Mouse (Mus musculus) MEL (cell line): Measurements from ENCODE around the gene Gm20662. TPM values are rescaled to one million over a fixed set of nuclear protein-coding genes. Genes with fewer than 3 reads are reported as not detected.

Experiments
- DNase-seq: peaks from one replicate; pipeline ENCODE4 v3.0.0; 2011; ENCODE audit warnings: low read depth, low spot score
- H3K27ac ChIP-seq: 2 replicates; pipeline ENCODE4 v1.5.1; 2012; ENCODE audit warnings: low read depth, mild to moderate bottlenecking, control low read depth, low read length, moderate library complexity; ENCODE audit not compliant: control insufficient read depth
- H3K27me3 ChIP-seq, 2 experiments: fragments of 150-350 bp in 1 of 2; sonication (generic) in 1 of 2; 2 replicates each; pipeline ENCODE4 v1.6.1; 2012; ENCODE audit warnings: low read length in 2 of 2, mild to moderate bottlenecking in 2 of 2, improper control_type of control experiment in 1 of 2, moderate library complexity in 1 of 2; ENCODE audit not compliant: insufficient read depth in 2 of 2, control insufficient read depth in 1 of 2
- H3K36me3 ChIP-seq, 2 experiments: 2 replicates each; pipeline ENCODE4 v1.6.1; 2012 to 2014; ENCODE audit warnings: low read length in 2 of 2, improper control_type of control experiment in 1 of 2, inconsistent platforms in 1 of 2, mild to moderate bottlenecking in 1 of 2; ENCODE audit not compliant: insufficient read depth in 2 of 2, control insufficient read depth in 1 of 2
- H3K4me1 ChIP-seq, 2 experiments: fragments of 150-350 bp in 1 of 2; sonication (generic) in 1 of 2; 2 replicates each; pipeline ENCODE4 v1.6.1; 2012; ENCODE audit warnings: low read length in 2 of 2, improper control_type of control experiment in 1 of 2, mild to moderate bottlenecking in 1 of 2; ENCODE audit not compliant: insufficient read depth in 2 of 2, control insufficient read depth in 1 of 2
- H3K4me3 ChIP-seq, 2 experiments: fragments of 150-350 bp in 1 of 2; sonication (generic) in 1 of 2; 2 replicates each; pipeline ENCODE4 v1.5.1; 2012; ENCODE audit warnings: low read depth in 2 of 2, low read length in 2 of 2, mild to moderate bottlenecking in 2 of 2, moderate library complexity in 2 of 2, control low read depth in 1 of 2, improper control_type of control experiment in 1 of 2; ENCODE audit not compliant: control insufficient read depth in 1 of 2, insufficient read depth in 1 of 2
- H3K79me2 ChIP-seq: 2 replicates; pipeline ENCODE4 v1.6.1; 2012; ENCODE audit warnings: mild to moderate bottlenecking, low read length, moderate library complexity; ENCODE audit not compliant: control insufficient read depth, poor library complexity, insufficient read depth
- H3K9ac ChIP-seq: 2 replicates; pipeline ENCODE4 v1.6.1; 2012; ENCODE audit warnings: low read depth, mild to moderate bottlenecking, control low read depth, low read length, moderate library complexity; ENCODE audit not compliant: control insufficient read depth, poor library complexity, severe bottlenecking
- H3K9me3 ChIP-seq: fragments of 150-350 bp; sonication (generic); replicated peaks from 2 replicates; pipeline ENCODE4 v1.6.1; 2012; ENCODE audit warnings: mild to moderate bottlenecking, low read length, improper control_type of control experiment, moderate library complexity; ENCODE audit not compliant: insufficient read depth
- BHLHE40 ChIP-seq: IDR thresholded peaks from 2 replicates; pipeline ENCODE4 v1.6.1; 2012; ENCODE audit warnings: low read depth, mild to moderate bottlenecking, inconsistent platforms, low read length, improper control_type of control experiment, borderline replicate concordance
- CHD1 ChIP-seq: IDR thresholded peaks from 2 replicates; pipeline ENCODE4 v1.6.1; 2012; ENCODE audit warnings: low read depth, mild to moderate bottlenecking, inconsistent platforms, low read length, improper control_type of control experiment
- CTCF ChIP-seq, 3 experiments: IDR thresholded peaks in 2 of 3; conservative IDR thresholded peaks in 1 of 3; 2 replicates each; pipeline ENCODE4 v1.5.1; 2011 to 2012; ENCODE audit warnings: low read length in 3 of 3, low read depth in 2 of 3, mild to moderate bottlenecking in 2 of 3, improper control_type of control experiment in 1 of 3, inconsistent platforms in 1 of 3, mixed read lengths in 1 of 3, moderate library complexity in 1 of 3; ENCODE audit not compliant: control insufficient read depth in 1 of 3, insufficient read depth in 1 of 3, poor library complexity in 1 of 3, severe bottlenecking in 1 of 3
- E2F4 ChIP-seq: IDR thresholded peaks from 2 replicates; pipeline ENCODE4 v1.6.1; 2011; ENCODE audit warnings: low read depth, low read length, improper control_type of control experiment, borderline replicate concordance
- GABPA ChIP-seq: IDR thresholded peaks from 2 replicates; pipeline ENCODE4 v1.6.1; 2012; ENCODE audit warnings: low read depth, mild to moderate bottlenecking, inconsistent platforms, low read length, improper control_type of control experiment, moderate library complexity
- GATA1 ChIP-seq: IDR thresholded peaks from 2 replicates; pipeline ENCODE4 v1.6.1; 2011; ENCODE audit warnings: low read depth, low read length, improper control_type of control experiment
- MAFK ChIP-seq: IDR thresholded peaks from 2 replicates; pipeline ENCODE4 v1.6.1; 2011; ENCODE audit warnings: low read depth, mild to moderate bottlenecking, low read length, improper control_type of control experiment, borderline replicate concordance
- MAX ChIP-seq: IDR thresholded peaks from 2 replicates; pipeline ENCODE4 v1.6.1; 2011; ENCODE audit warnings: low read length, improper control_type of control experiment
- MXI1 ChIP-seq: IDR thresholded peaks from 2 replicates; pipeline ENCODE4 v1.6.1; 2011; ENCODE audit warnings: mild to moderate bottlenecking, low read depth, low read length, improper control_type of control experiment
- NELFE ChIP-seq: IDR thresholded peaks from 2 replicates; pipeline ENCODE4 v1.6.1; 2011; ENCODE audit warnings: low read depth, low read length, improper control_type of control experiment
- NRF1 ChIP-seq: IDR thresholded peaks from 2 replicates; pipeline ENCODE4 v1.6.1; 2014; ENCODE audit warnings: low read depth, mild to moderate bottlenecking, inconsistent platforms, low read length, improper control_type of control experiment, moderate library complexity; ENCODE audit not compliant: poor library complexity, insufficient read depth, severe bottlenecking
- POLR2A ChIP-seq, 2 experiments: IDR thresholded peaks; 2 replicates each; pipeline ENCODE4 v1.6.1; 2011 to 2012; ENCODE audit warnings: low read length in 2 of 2, mild to moderate bottlenecking in 2 of 2, control low read depth in 1 of 2, improper control_type of control experiment in 1 of 2, low read depth in 1 of 2, moderate library complexity in 1 of 2; ENCODE audit not compliant: control insufficient read depth in 1 of 2, insufficient read depth in 1 of 2, poor library complexity in 1 of 2
- POLR2AphosphoS2 ChIP-seq: IDR thresholded peaks from 2 replicates; pipeline ENCODE4 v1.6.1; 2011; ENCODE audit warnings: low read length, improper control_type of control experiment
- POLR2AphosphoS5 ChIP-seq: IDR thresholded peaks from 2 replicates; pipeline ENCODE4 v1.6.1; 2012; ENCODE audit warnings: low read depth, borderline replicate concordance, mild to moderate bottlenecking, inconsistent platforms, low read length, moderate library complexity, mixed read lengths
- RAD21 ChIP-seq: IDR thresholded peaks from 2 replicates; pipeline ENCODE4 v1.6.1; 2011; ENCODE audit warnings: mild to moderate bottlenecking, low read depth, low read length, improper control_type of control experiment
- RCOR1 ChIP-seq: IDR thresholded peaks from 2 replicates; pipeline ENCODE4 v1.6.1; 2012; ENCODE audit warnings: low read depth, mild to moderate bottlenecking, inconsistent platforms, low read length, improper control_type of control experiment
- SMC3 ChIP-seq: IDR thresholded peaks from 2 replicates; pipeline ENCODE4 v1.6.1; 2011; ENCODE audit warnings: low read depth, low read length, improper control_type of control experiment
- UBTF ChIP-seq: IDR thresholded peaks from 2 replicates; pipeline ENCODE4 v1.6.1; 2012; ENCODE audit warnings: low read depth, mild to moderate bottlenecking, inconsistent platforms, low read length, improper control_type of control experiment, moderate library complexity, borderline replicate concordance; ENCODE audit not compliant: insufficient read depth
- USF1 ChIP-seq: IDR thresholded peaks from 2 replicates; pipeline ENCODE4 v1.6.1; 2014; ENCODE audit warnings: low read depth, mild to moderate bottlenecking, inconsistent platforms, low read length, improper control_type of control experiment, moderate library complexity
- ZC3H11A ChIP-seq: IDR thresholded peaks from 2 replicates; pipeline ENCODE4 v1.6.1; 2012; ENCODE audit warnings: low read depth, mild to moderate bottlenecking, inconsistent platforms, low read length, improper control_type of control experiment
- ZNF384 ChIP-seq: IDR thresholded peaks from 2 replicates; pipeline ENCODE4 v1.6.1; 2012; ENCODE audit warnings: low read depth, mild to moderate bottlenecking, inconsistent platforms, low read length, improper control_type of control experiment
- polyA plus RNA-seq, 2 experiments: library from polyadenylated mRNA; stranded (reverse) in 1 of 2; unstranded in 1 of 2; fragments of >175 nt in 1 of 2; fragments of >200 nt in 1 of 2; gene quantifications; 2 replicates each; pipeline versions ENCODE4 v1.2.1 to v1.2.4; 2012; ENCODE audit warnings: low replicate concordance in 2 of 2, low read depth in 1 of 2; ENCODE audit not compliant: insufficient read length in 2 of 2, insufficient read depth in 1 of 2, missing spikeins in 1 of 2
- total RNA-seq: library from RNA; depleted of rRNA; stranded (reverse); fragments of 300-350 nt; gene quantifications from 2 replicates; pipeline ENCODE4 v1.2.3, GENCODE M21; 2012

The Gm20662 gene
- total and polyA plus RNA-seq, 3 experiments = 0.73 to 1.2 TPM; not detected in 1

GRCm38 (mm10) chr9:108063361-108063760, 67.2 kb downstream of the Gm20662 start:
- no peaks in the 10 kb centered on the region; a peak in 1 of 4 replicates for H3K36me3 ChIP-seq
- no peaks in the 10 kb centered on the region for H3K9me3 ChIP-seq
- TF ChIP-seq POLR2AphosphoS2 (no peak), CHD1 (no peak), GABPA (no peak), MXI1 (no peak), E2F4 (no peak), RAD21 (no peak), NELFE (no peak), MAX (no peak), ZNF384 (no peak), RCOR1 (no peak), MAFK (no peak), UBTF (no peak), POLR2AphosphoS5 (no peak), USF1 (no peak), POLR2A (IDR thresholded peaks at IDR 0.05; ENCODE audit: control insufficient read depth in 1 of 2, insufficient read depth in 1 of 2, low read depth in 1 of 2, low read length in 2 of 2, poor library complexity in 1 of 2) (no peak), NRF1 (no peak), ZC3H11A (no peak)
- DNase-seq = no peak
- H3K9ac ChIP-seq = no peak overlapping the region
- H3K79me2 ChIP-seq = no peaks in the 10 kb centered on the region
- H3K27ac ChIP-seq = no peak overlapping the region
- no peak overlapping the region for H3K4me3 ChIP-seq
- H3K4me1 ChIP-seq = no peaks in the 10 kb centered on the region
- H3K27me3 ChIP-seq = no peaks in the 10 kb centered on the region

GRCm38 (mm10) chr9:108065491-108066011, 69.4 kb downstream of the Gm20662 start:
- Histone ChIP-seq H3K27ac (no peak overlapping the region), H3K36me3 (no peaks in the 10 kb centered on the region; a peak in 1 of 4 replicates), H3K4me3 (no peak overlapping the region), H3K79me2 (no peaks in the 10 kb centered on the region), H3K9me3 (no peaks in the 10 kb centered on the region), H3K27me3 (no peaks in the 10 kb centered on the region), H3K9ac (no peak overlapping the region), H3K4me1 (no peaks in the 10 kb centered on the region)
- DNase-seq = peak; percentile 70
- peak; percentile 80 to 84 (median 80) for TF ChIP-seq CTCF (IDR thresholded peaks at IDR 0.05 in 2 of 3, conservative IDR thresholded peaks at IDR 0.05 in 1 of 3; ENCODE audit: control insufficient read depth in 1 of 3, insufficient read depth in 1 of 3, low read depth in 2 of 3, low read length in 3 of 3, poor library complexity in 1 of 3, severe bottlenecking in 1 of 3)
- TF ChIP-seq SMC3 = peak; percentile 81
- no peak for TF ChIP-seq ZNF384
- peak; percentile 73 for TF ChIP-seq RAD21
- peak; percentile 59 for TF ChIP-seq ZC3H11A
- no peak for TF ChIP-seq GATA1
- no peak for TF ChIP-seq BHLHE40
